Mouse (Mus musculus): ENCODE results near the gene Atg7. TPM values are rescaled to one million over a fixed set of nuclear protein-coding genes. Genes with fewer than 3 reads are reported as not detected.

The Atg7 gene
- total and polyA plus RNA-seq, 2 experiments from 2014 or later, result 18.9 to 19.1 TPM

- H3K4me2 ChIP-seq (ENCODE audit: low read depth), result no peak overlapping the region
- H3K27ac ChIP-seq (ENCODE audit: low read depth, low read length), result no peak overlapping the region
- H3K9ac ChIP-seq, result no peak overlapping the region
- DNase-seq, result no peak
- H3K36me3 ChIP-seq (ENCODE audit: insufficient read depth), result no peaks in the 10 kb centered on the region
- H3K4me3 ChIP-seq (ENCODE audit: low read depth, low read length), result no peak overlapping the region
- no peaks in the 10 kb centered on the region for H3K27me3 ChIP-seq (ENCODE audit: insufficient read depth, low read length)
- WGBS, result 62% methylated on average over 4 of the region's 4 CpGs
- no peak for TF ChIP-seq CTCF (IDR thresholded peaks at IDR 0.05; ENCODE audit: low read depth)
- no peaks in the 10 kb centered on the region for H3K9me3 ChIP-seq (ENCODE audit: low read length)
- peaks cover 8% of the 10 kb centered on the region; the same call in 1 of the 2 replicates for H3K4me1 ChIP-seq (ENCODE audit: insufficient read depth)
- no peak for ATAC-seq
Observed at GRCm38 (mm10) chr6:114812779-114813178, 169.9 kb downstream of the Atg7 start.

GRCm38 (mm10) chr6:114814199-114814881 is 171.4 kb downstream of the Atg7 start:
- WGBS, result 34% methylated on average over 6 of the region's 6 CpGs
- no peak for TF ChIP-seq CTCF (IDR thresholded peaks at IDR 0.05; ENCODE audit: low read depth)
- DNase-seq (peak; percentile 50), ATAC-seq (peak; percentile 86)
- Histone ChIP-seq H3K36me3 (ENCODE audit: insufficient read depth) (no peaks in the 10 kb centered on the region), H3K9me3 (ENCODE audit: low read length) (no peaks in the 10 kb centered on the region), H3K9ac (no peak overlapping the region), H3K4me3 (ENCODE audit: low read depth, low read length) (no peak overlapping the region), H3K4me2 (ENCODE audit: low read depth) (no peak overlapping the region), H3K27me3 (ENCODE audit: insufficient read depth, low read length) (no peaks in the 10 kb centered on the region), H3K4me1 (ENCODE audit: insufficient read depth) (peaks cover 8% of the 10 kb centered on the region; the same call in 1 of the 2 replicates), H3K27ac (ENCODE audit: low read depth, low read length) (0 out of 2 replicates have a peak overlapping the region, but pooled peaks have one; percentile 1)

DNA sequence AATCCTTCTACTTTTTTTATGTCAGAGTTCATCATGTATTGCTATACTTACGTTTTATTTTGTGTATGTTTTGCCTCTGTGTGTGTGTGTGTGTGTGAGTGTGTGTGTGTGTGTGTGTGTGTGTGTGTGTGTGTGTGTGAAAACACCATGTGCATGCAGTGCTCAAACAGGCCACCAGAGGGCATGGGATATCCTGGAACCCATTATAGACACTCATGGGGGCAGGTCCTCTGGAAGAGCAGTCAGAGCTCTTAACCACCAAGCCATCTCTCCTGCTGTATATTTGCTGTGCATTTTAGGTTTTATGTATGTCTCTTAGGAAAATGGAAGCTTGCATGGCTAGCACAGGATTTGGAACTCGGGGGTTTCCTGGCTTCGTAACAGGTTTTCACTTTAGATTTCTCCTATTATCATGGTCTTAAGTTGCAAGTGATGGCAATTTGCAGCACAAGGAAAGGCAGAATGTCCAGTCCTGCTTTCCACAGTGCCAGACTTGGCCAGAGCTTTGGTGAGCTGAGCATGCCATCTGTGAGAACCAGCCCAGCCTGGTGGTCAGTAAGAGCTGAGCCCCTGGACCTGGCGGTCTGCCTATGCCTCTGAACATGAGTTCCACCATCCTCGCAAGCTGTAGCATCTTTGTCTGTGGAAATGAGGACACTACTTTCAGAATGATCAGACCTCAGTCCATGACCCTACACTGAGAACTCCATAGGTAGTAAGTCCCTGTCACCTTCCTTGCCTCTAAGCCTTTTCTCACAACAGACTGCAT is 172.2 kb downstream of the Atg7 start:
- Histone ChIP-seq H3K27ac (ENCODE audit: low read depth, low read length) (no peak overlapping the region), H3K4me1 (ENCODE audit: insufficient read depth) (peaks cover 8% of the 10 kb centered on the region; the same call in 1 of the 2 replicates), H3K9me3 (ENCODE audit: low read length) (no peaks in the 10 kb centered on the region), H3K4me3 (ENCODE audit: low read depth, low read length) (no peak overlapping the region), H3K4me2 (ENCODE audit: low read depth) (no peak overlapping the region), H3K36me3 (ENCODE audit: insufficient read depth) (no peaks in the 10 kb centered on the region), H3K9ac (no peak overlapping the region), H3K27me3 (ENCODE audit: insufficient read depth, low read length) (no peaks in the 10 kb centered on the region)
- DNase-seq (no peak), ATAC-seq (no peak)
- TF ChIP-seq CTCF (IDR thresholded peaks at IDR 0.05; ENCODE audit: low read depth), result peak; percentile 67
- WGBS, result 92% methylated on average over 5 of the region's 5 CpGs

DNA sequence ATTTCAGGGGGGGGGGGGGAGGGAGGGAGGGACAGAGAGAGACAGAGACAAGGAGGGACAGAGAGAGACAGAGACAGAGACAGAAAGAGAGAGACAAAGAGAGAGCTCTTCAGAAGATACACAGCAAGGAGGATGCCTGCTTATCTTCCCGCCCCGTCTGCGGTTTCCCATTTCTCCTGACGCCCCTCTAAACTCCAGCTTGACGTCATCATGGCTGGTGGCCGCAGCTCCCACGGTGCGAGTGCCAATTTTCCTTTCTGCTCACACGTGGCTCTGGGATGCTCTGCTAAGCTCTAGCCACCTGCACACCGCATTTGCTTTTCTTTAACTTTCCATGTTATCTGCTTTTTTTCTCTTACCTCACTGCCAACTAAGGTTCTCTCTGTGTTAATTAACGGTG is 175.1 kb downstream of the Atg7 start:
- WGBS, result 36% methylated on average over 11 of the region's 11 CpGs
- DNase-seq, result no peak
- Histone ChIP-seq H3K36me3 (ENCODE audit: insufficient read depth) (no peaks in the 10 kb centered on the region), H3K27ac (ENCODE audit: low read depth, low read length) (no peak overlapping the region), H3K9me3 (ENCODE audit: low read length) (no peaks in the 10 kb centered on the region), H3K9ac (no peak overlapping the region), H3K4me1 (ENCODE audit: insufficient read depth) (peaks cover 8% of the 10 kb centered on the region; the same call in 1 of the 2 replicates), H3K4me3 (ENCODE audit: low read depth, low read length) (no peak overlapping the region), H3K27me3 (ENCODE audit: insufficient read depth, low read length) (no peaks in the 10 kb centered on the region), H3K4me2 (ENCODE audit: low read depth) (no peak overlapping the region)
- TF ChIP-seq CTCF (IDR thresholded peaks at IDR 0.05; ENCODE audit: low read depth), result no peak
- no peak for ATAC-seq

- TF ChIP-seq CTCF (IDR thresholded peaks at IDR 0.05; ENCODE audit: low read depth), result no peak
- Histone ChIP-seq H3K9ac (no peak overlapping the region), H3K4me2 (ENCODE audit: low read depth) (no peak overlapping the region), H3K4me1 (ENCODE audit: insufficient read depth) (peaks cover 8% of the 10 kb centered on the region; the same call in 1 of the 2 replicates), H3K9me3 (ENCODE audit: low read length) (no peaks in the 10 kb centered on the region), H3K27ac (ENCODE audit: low read depth, low read length) (no peak overlapping the region), H3K4me3 (ENCODE audit: low read depth, low read length) (no peak overlapping the region), H3K36me3 (ENCODE audit: insufficient read depth) (no peaks in the 10 kb centered on the region), H3K27me3 (ENCODE audit: insufficient read depth, low read length) (no peaks in the 10 kb centered on the region)
- 78% methylated on average over 6 of the region's 6 CpGs for WGBS
- no peak for ATAC-seq
- DNase-seq, result no peak
Observed at GRCm38 (mm10) chr6:114818471-114818870, 175.6 kb downstream of the Atg7 start.

DNA sequence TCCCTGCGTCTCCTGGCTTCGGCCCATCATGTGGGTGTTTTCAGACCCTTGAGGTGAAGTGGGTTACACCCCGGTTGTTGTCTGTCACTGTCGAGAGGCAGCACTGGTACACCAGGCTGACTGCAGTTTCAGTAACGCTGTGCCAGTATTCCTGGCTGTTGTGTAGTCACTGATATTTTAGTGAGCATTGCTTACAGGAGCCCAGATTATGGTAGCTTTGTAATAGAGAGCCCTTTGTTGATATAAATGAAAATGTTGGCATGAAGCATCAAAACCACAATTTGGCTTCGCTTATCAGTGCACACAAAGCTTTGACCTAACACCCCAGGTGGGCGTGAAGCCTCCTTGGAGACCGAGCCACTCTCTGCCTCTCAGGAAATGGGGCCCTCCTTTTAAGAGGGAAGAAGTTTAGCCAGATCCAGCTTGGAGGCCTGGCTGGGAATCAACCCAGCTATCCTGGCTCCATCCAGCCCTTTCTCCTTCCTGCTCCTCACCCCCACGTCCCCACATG is 177.1 kb downstream of the Atg7 start:
- ATAC-seq (no peak), DNase-seq (no peak)

GRCm38 (mm10) chr6:114821646-114822045 is 178.7 kb downstream of the Atg7 start:
- no peak overlapping the region for H3K27ac ChIP-seq (ENCODE audit: low read depth, low read length)
- TF ChIP-seq CTCF (IDR thresholded peaks at IDR 0.05; ENCODE audit: low read depth), result no peak
- WGBS, result 93% methylated on average over 7 of the region's 7 CpGs
- H3K4me1 ChIP-seq (ENCODE audit: insufficient read depth), result no peaks in the 10 kb centered on the region
- H3K4me2 ChIP-seq (ENCODE audit: low read depth), result no peak overlapping the region
- no peaks in the 10 kb centered on the region for H3K36me3 ChIP-seq (ENCODE audit: insufficient read depth)
- H3K9ac ChIP-seq, result no peak overlapping the region
- no peaks in the 10 kb centered on the region for H3K9me3 ChIP-seq (ENCODE audit: low read length)
- H3K27me3 ChIP-seq (ENCODE audit: insufficient read depth, low read length), result no peaks in the 10 kb centered on the region
- no peak overlapping the region for H3K4me3 ChIP-seq (ENCODE audit: low read depth, low read length)
- ATAC-seq (no peak), DNase-seq (no peak)

More for the DNA sequence above, 177.1 kb downstream of the Atg7 start:
- TF ChIP-seq CTCF (IDR thresholded peaks at IDR 0.05; ENCODE audit: low read depth), result no peak
- Histone ChIP-seq H3K27me3 (ENCODE audit: insufficient read depth, low read length) (no peaks in the 10 kb centered on the region), H3K4me3 (ENCODE audit: low read depth, low read length) (no peak overlapping the region), H3K4me2 (ENCODE audit: low read depth) (no peak overlapping the region), H3K36me3 (ENCODE audit: insufficient read depth) (no peaks in the 10 kb centered on the region), H3K9me3 (ENCODE audit: low read length) (no peaks in the 10 kb centered on the region), H3K4me1 (ENCODE audit: insufficient read depth) (no peaks in the 10 kb centered on the region), H3K9ac (no peak overlapping the region), H3K27ac (ENCODE audit: low read depth, low read length) (no peak overlapping the region)
- WGBS, result 51% methylated on average over 9 of the region's 9 CpGs

All from forebrain, postnatal 0 days (tissue).